Mouse (Mus musculus) right cerebral cortex, postnatal 36 days (tissue): ENCODE measurements around the gene Fpgs.

Source experiments
- DNase-seq, 2 experiments: peaks; one replicate each; pipeline ENCODE4 v3.0.0; 2022; ENCODE audit warnings: low spot score in 2 of 2, mixed read lengths in 1 of 2

Gene Fpgs

GRCm38 (mm10) chr2:32639632-32640031, 64.3 kb downstream of the Fpgs start:
- no peak for DNase-seq

GRCm38 (mm10) chr2:32637778-32638281, 66.1 kb downstream of the Fpgs start:
- DNase-seq = no peak

GRCm38 (mm10) chr2:32636617-32637016, 67.3 kb downstream of the Fpgs start:
- DNase-seq = no peak

GRCm38 (mm10) chr2:32634277-32635105, 69.5 kb downstream of the Fpgs start:
- DNase-seq = no peak

- DNase-seq = no peak
Measured at GRCm38 (mm10) chr2:32633660-32634059, 70.3 kb downstream of the Fpgs start.
